Mouse (Mus musculus) heart, embryonic 10.5 days (tissue): Measurements from ENCODE around the gene Csrnp3. TPM values are rescaled to one million over a fixed set of nuclear protein-coding genes. Genes with fewer than 3 reads are reported as not detected.
A peak's percentile ranks its signal among the peaks of the same experiment; 100 is the strongest.
"Not testable (repeated sequence)": the region's sequence is repeated elsewhere in the genome, so short reads cannot be mapped to it uniquely, and the experiment has no call there.

Experiments used
- DNase-seq: peaks from one replicate; pipeline ENCODE4 v3.0.0-alpha.2; 2017; ENCODE audit warnings: low spot score
- H3K27ac ChIP-seq: fragments of 300-500 bp; sonication (generic); 2 replicates; pipeline ENCODE4 v1.5.1; 2016; ENCODE audit warnings: mild to moderate bottlenecking
- H3K27me3 ChIP-seq: fragments of 300-500 bp; sonication (generic); 2 replicates; pipeline ENCODE4 v1.6.1; 2016; ENCODE audit warnings: mild to moderate bottlenecking; ENCODE audit not compliant: poor library complexity, insufficient read depth, severe bottlenecking
- H3K36me3 ChIP-seq: fragments of 300-500 bp; sonication (generic); 2 replicates; pipeline ENCODE4 v1.6.1; 2016; ENCODE audit warnings: mild to moderate bottlenecking, moderate library complexity
- H3K4me1 ChIP-seq: fragments of 300-500 bp; sonication (generic); 2 replicates; pipeline ENCODE4 v1.6.1; 2016; ENCODE audit warnings: mild to moderate bottlenecking
- H3K4me3 ChIP-seq: fragments of 300-500 bp; sonication (generic); 2 replicates; pipeline ENCODE4 v1.5.1; 2016; ENCODE audit warnings: mild to moderate bottlenecking, moderate library complexity
- H3K9me3 ChIP-seq: fragments of 300-500 bp; sonication (generic); 2 replicates; pipeline ENCODE4 v1.6.1; 2016; ENCODE audit warnings: mild to moderate bottlenecking, moderate library complexity
- WGBS: fragments of 180-500 bp; shearing (Covaris S2); methylation state at CpG from one replicate; pipeline ENCODE4 v1.1.7; 2016; 5-methylcytosine and 5-hydroxymethylcytosine counted together
- polyA plus RNA-seq: library from polyadenylated mRNA; unstranded; fragments of >200 nt; fragmentation: Nextera tagmentation; extraction: Ambion mirVana; gene quantifications from 2 replicates; pipeline ENCODE4 v1.2.1, GENCODE M21; 2016

Csrnp3 gene
- 1.3 and 2.2 TPM in 2 replicates for polyA plus RNA-seq

GRCm38 (mm10) chr2:65845551-65845950 lies at the start of gene Csrnp3:
Gene Csrnp3 (plus strand): TSS chr2:65845767.
- Histone ChIP-seq H3K36me3 (no peaks in the 10 kb centered on the region), H3K9me3 (no peaks in the 10 kb centered on the region), H3K27ac (peak within 1 kb of the TSS; percentile 69), H3K4me3 (peak within 1 kb of the TSS; percentile 58), H3K4me1 (no peaks in the 10 kb centered on the region), H3K27me3 (no peaks in the 10 kb centered on the region)
- 0% methylated on average over 6 of the region's 6 CpGs for WGBS
- peak; percentile 82 for DNase-seq

- Histone ChIP-seq H3K36me3 (no peaks in the 10 kb centered on the region), H3K9me3 (peaks cover 8% of the 10 kb centered on the region), H3K27ac (no peak overlapping the region), H3K27me3 (no peaks in the 10 kb centered on the region), H3K4me3 (no peak overlapping the region), H3K4me1 (no peaks in the 10 kb centered on the region)
- WGBS, result 69% methylated on average over 1 of the region's 1 CpGs
- DNase-seq, result peak; percentile 88
Measured at GRCm38 (mm10) chr2:65801054-65801709, 44.4 kb upstream of the Csrnp3 start.

GRCm38 (mm10) chr2:65806556-65806955 lies 39.0 kb upstream of the Csrnp3 start:
- no peaks in the 10 kb centered on the region for H3K4me1 ChIP-seq
- 88% methylated on average over 6 of the region's 6 CpGs for WGBS

GRCm38 (mm10) chr2:65811203-65811602 lies 34.4 kb upstream of the Csrnp3 start:
- not testable (repeated sequence) for H3K27ac ChIP-seq, H3K27me3 ChIP-seq, H3K4me1 ChIP-seq, H3K36me3 ChIP-seq, H3K4me3 ChIP-seq, DNase-seq, H3K9me3 ChIP-seq
- 87% methylated on average over 6 of the region's 6 CpGs for WGBS

More at GRCm38 (mm10) chr2:65806556-65806955, 39.0 kb upstream of the Csrnp3 start:
- H3K9me3 ChIP-seq, result no peaks in the 10 kb centered on the region
- no peak overlapping the region for H3K4me3 ChIP-seq
- DNase-seq, result no peak
- H3K27me3 ChIP-seq, result no peaks in the 10 kb centered on the region
- no peaks in the 10 kb centered on the region for H3K36me3 ChIP-seq
- no peak overlapping the region for H3K27ac ChIP-seq

- no peak overlapping the region for H3K27ac ChIP-seq
- no peaks in the 10 kb centered on the region for H3K4me1 ChIP-seq
- H3K9me3 ChIP-seq, result no peaks in the 10 kb centered on the region
- no peaks in the 10 kb centered on the region for H3K36me3 ChIP-seq
- 47% methylated on average over 20 of the region's 20 CpGs for WGBS
- peak overlapping the region; percentile 12; the same call in 1 of the 2 replicates for H3K4me3 ChIP-seq
- DNase-seq, result no peak
- no peaks in the 10 kb centered on the region for H3K27me3 ChIP-seq
Measured at GRCm38 (mm10) chr2:65818080-65818796, 27.3 kb upstream of the Csrnp3 start.

GRCm38 (mm10) chr2:65820114-65820769 lies 25.3 kb upstream of the Csrnp3 start:
- WGBS, result 84% methylated on average over 4 of the region's 4 CpGs
- Histone ChIP-seq H3K9me3 (no peaks in the 10 kb centered on the region), H3K27ac (no peak overlapping the region; the same call in 1 of the 2 replicates), H3K4me3 (no peak overlapping the region), H3K4me1 (no peaks in the 10 kb centered on the region), H3K36me3 (no peaks in the 10 kb centered on the region), H3K27me3 (no peaks in the 10 kb centered on the region)
- DNase-seq, result peak; percentile 80

- 84% methylated on average over 2 of the region's 2 CpGs for WGBS
- no peaks in the 10 kb centered on the region for H3K9me3 ChIP-seq
- no peak overlapping the region for H3K27ac ChIP-seq
- H3K4me1 ChIP-seq, result no peaks in the 10 kb centered on the region
- no peaks in the 10 kb centered on the region for H3K27me3 ChIP-seq
- H3K4me3 ChIP-seq, result no peak overlapping the region
- DNase-seq, result no peak
- no peaks in the 10 kb centered on the region for H3K36me3 ChIP-seq
Measured at GRCm38 (mm10) chr2:65826314-65826713, 19.3 kb upstream of the Csrnp3 start.

- no peaks in the 10 kb centered on the region for H3K9me3 ChIP-seq
- H3K27ac ChIP-seq, result no peak overlapping the region
- no peaks in the 10 kb centered on the region for H3K27me3 ChIP-seq
- H3K4me1 ChIP-seq, result no peaks in the 10 kb centered on the region
- no peaks in the 10 kb centered on the region for H3K36me3 ChIP-seq
- WGBS, result 82% methylated on average over 6 of the region's 6 CpGs
- DNase-seq, result no peak
- H3K4me3 ChIP-seq, result no peak overlapping the region
Measured at GRCm38 (mm10) chr2:65826801-65827200, 18.8 kb upstream of the Csrnp3 start.

- Histone ChIP-seq H3K4me1 (no peaks in the 10 kb centered on the region), H3K27me3 (no peaks in the 10 kb centered on the region), H3K27ac (no peak overlapping the region), H3K4me3 (no peak overlapping the region), H3K36me3 (no peaks in the 10 kb centered on the region), H3K9me3 (no peaks in the 10 kb centered on the region)
- 94% methylated on average over 1 of the region's 1 CpGs for WGBS
- DNase-seq, result no peak
Measured at GRCm38 (mm10) chr2:65828699-65829098, 16.9 kb upstream of the Csrnp3 start.

- Histone ChIP-seq H3K4me3 (no peak overlapping the region), H3K27ac (no peak overlapping the region), H3K36me3 (no peaks in the 10 kb centered on the region), H3K4me1 (no peaks in the 10 kb centered on the region), H3K27me3 (no peaks in the 10 kb centered on the region), H3K9me3 (no peaks in the 10 kb centered on the region)
- no peak for DNase-seq
- 85% methylated on average over 11 of the region's 11 CpGs for WGBS
Measured at GRCm38 (mm10) chr2:65832738-65833395, 12.7 kb upstream of the Csrnp3 start.

- Histone ChIP-seq H3K4me1 (no peaks in the 10 kb centered on the region), H3K36me3 (no peaks in the 10 kb centered on the region), H3K27me3 (no peaks in the 10 kb centered on the region), H3K4me3 (no peak overlapping the region), H3K27ac (no peak overlapping the region), H3K9me3 (no peaks in the 10 kb centered on the region)
- WGBS, result 83% methylated on average over 7 of the region's 7 CpGs
- DNase-seq, result no peak
Measured at GRCm38 (mm10) chr2:65833421-65833820, 12.1 kb upstream of the Csrnp3 start.

- Histone ChIP-seq H3K27ac (no peak overlapping the region), H3K4me3 (no peak overlapping the region), H3K36me3 (no peaks in the 10 kb centered on the region), H3K27me3 (no peaks in the 10 kb centered on the region), H3K9me3 (no peaks in the 10 kb centered on the region), H3K4me1 (no peaks in the 10 kb centered on the region)
- WGBS, result 57% methylated on average over 3 of the region's 3 CpGs
- DNase-seq, result no peak
Measured at GRCm38 (mm10) chr2:65841606-65842005, 4.0 kb upstream of the Csrnp3 start.

- Histone ChIP-seq H3K4me1 (no peaks in the 10 kb centered on the region), H3K9me3 (no peaks in the 10 kb centered on the region), H3K27me3 (no peaks in the 10 kb centered on the region), H3K4me3 (no peak overlapping the region), H3K36me3 (no peaks in the 10 kb centered on the region), H3K27ac (no peak overlapping the region)
- DNase-seq, result no peak
- 41% methylated on average over 3 of the region's 3 CpGs for WGBS
Measured at GRCm38 (mm10) chr2:65842356-65842755, 3.2 kb upstream of the Csrnp3 start.
